Mouse (Mus musculus): ENCODE measurements around the gene Ldhc.

Gene Ldhc

DNA sequence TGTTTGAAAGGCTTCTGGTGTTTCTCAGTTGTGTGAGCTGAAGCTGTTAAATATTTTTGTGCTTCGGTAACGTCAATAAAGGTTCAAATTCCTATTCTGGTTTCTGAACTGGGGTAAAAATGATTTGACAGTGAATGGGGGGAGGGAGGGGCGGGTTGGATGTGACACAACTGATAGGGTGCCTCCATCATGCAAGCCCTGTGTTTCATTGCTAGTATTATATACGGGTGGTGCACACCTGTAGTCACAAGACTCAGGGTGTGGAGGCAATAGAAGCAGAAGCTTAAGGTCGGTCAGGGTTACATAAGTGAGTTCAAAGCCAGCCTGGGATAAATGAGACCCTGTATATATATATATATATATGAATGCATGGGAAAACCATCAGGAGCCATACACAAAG, 21.1 kb upstream of the Ldhc start:
- no peak for TF ChIP-seq GATA4 (IDR thresholded peaks at IDR 0.05; ENCODE audit: insufficient replicate concordance, low read length)

DNA sequence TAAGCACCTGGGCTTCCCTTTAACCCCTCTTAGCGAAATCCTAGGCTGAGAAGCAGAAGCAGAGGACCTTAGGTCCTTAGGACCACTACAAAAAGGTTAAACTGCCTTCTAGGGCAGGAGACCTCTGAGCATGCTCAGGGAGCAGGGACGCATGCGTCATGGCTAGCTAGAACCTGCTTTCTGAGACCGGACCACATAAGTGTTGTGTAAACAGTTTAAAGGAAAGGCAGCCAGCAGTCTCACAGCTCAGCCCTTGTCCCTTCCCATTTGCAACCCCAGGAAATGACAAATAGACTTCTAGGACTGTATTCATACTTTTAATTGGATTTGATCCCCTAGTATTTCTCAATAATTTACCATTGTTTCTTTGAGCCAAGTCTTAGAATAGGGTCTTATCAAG, 20.7 kb upstream of the Ldhc start:
- no peak for TF ChIP-seq GATA4 (IDR thresholded peaks at IDR 0.05; ENCODE audit: insufficient replicate concordance, low read length)

DNA sequence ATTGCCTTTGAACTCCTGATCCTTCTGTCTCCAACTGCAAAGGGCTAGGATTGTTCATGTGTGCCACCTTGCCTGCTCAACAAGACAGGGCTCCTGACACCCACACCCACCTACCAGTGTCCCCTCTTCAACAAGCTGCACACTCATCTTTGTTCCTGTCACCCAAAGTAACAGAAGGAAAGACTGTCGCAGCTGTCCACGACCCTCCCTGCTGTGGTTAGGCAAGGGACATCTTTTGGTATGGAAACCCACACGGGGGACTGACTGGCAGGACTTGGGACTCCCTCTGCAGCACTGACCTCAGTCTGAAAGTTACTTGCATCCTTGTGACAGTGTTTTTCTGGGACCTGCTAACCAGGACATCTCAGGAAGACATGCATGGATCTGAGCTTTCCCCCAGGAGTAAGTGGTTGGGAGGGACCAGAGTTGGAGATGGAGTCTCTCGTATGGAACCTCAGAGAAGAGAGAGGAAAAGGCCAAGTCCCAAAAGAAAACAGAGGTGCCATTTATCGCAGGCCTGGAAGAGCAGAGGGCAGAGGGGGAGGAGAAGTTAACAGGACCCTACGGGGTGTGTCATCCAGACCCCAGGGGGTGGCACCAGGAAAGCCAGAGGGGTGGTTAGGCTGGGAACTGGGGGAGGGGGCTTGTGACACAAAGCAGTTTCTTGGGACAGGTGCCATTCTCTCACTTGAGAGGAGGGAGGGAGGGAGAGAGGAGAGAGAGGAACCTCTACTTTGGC, 20.0 kb upstream of the Ldhc start, which contains the start of gene Ldha:
Gene Ldha, plus strand, starts transcription at position 689 of the 739 bp plus-strand sequence.
- TF ChIP-seq GATA4 (IDR thresholded peaks at IDR 0.05; ENCODE audit: insufficient replicate concordance, low read length) = no peak

DNA sequence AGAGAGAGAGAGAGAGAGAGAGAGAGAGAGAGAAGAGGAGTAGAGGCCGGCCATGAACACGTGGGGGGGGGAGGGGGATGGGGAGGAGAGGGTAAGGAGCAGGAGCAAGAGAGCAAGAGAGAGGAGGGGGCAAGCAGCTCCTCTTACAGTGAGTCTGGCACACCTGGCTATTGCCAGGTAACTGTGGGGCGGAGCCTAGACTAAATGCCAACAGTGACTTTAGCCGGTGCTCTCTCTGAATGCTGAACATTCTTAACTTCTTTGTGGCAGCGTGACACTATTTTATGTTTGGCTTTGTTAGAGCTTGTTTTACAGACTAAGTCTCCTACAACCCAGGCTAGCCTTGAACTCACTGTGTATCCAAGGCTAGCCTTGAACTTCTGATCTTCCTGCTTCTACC, 18.7 kb upstream of the Ldhc start:
- no peak for TF ChIP-seq GATA4 (IDR thresholded peaks at IDR 0.05; ENCODE audit: insufficient replicate concordance, low read length)

DNA sequence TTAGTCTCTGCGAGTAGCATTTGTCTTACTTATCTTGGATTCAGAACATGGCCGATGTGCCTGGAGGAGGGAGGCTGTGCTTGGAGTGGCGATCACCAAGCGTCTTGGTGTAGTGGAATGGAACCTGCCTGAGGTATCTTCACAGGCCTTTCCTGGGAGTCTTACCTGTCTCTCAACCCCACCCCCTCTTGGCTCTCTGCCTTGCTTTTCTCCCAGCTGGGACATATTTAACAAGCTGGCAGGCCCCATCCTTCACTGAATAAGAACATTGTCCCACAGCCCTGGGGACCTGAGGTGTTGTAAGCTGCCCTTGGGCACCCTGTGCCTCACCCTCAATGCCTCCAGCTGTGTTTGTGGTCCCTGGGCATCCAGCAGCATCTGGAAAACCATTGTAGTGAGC, 17.4 kb upstream of the Ldhc start:
- TF ChIP-seq GATA4 (IDR thresholded peaks at IDR 0.05; ENCODE audit: insufficient replicate concordance, low read length) = no peak

DNA sequence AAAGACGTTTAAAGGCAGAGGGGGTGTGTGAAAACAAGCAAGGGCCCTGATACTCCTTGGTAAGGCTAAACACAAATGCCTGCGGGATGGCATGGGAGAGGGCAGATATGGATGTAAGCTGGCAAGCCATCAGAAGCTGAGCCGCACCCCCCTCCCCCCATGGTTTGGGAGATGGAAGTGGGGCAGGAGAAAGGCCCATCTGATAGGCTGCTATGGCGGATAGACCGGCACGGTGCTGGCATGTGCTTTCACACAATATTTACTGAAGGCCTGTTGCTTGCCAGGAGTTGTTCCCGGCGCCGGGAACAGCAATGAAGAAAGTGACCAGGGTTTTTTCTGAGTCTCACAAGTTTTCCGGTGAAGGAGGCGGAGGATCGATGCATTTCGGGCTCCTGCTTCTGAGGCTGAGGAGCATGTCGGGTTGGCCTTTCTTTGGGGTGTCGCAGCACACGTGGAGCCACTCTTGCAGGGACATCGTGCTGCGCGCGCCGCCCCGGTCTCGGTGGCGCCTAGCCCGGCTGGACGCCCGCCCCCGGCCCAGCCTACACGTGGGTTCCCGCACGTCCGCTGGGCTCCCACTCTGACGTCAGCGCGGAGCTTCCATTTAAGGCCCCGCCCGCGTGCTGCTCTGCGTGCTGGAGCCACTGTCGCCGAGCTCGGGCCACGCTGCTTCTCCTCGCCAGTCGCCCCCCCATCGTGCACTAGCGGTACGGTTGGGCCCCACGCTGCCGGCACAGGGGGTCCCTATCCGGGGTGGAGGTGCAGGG, 15.6 kb upstream of the Ldhc start:
- TF ChIP-seq GATA4 (IDR thresholded peaks at IDR 0.05; ENCODE audit: insufficient replicate concordance, low read length) = peak; percentile 99

DNA sequence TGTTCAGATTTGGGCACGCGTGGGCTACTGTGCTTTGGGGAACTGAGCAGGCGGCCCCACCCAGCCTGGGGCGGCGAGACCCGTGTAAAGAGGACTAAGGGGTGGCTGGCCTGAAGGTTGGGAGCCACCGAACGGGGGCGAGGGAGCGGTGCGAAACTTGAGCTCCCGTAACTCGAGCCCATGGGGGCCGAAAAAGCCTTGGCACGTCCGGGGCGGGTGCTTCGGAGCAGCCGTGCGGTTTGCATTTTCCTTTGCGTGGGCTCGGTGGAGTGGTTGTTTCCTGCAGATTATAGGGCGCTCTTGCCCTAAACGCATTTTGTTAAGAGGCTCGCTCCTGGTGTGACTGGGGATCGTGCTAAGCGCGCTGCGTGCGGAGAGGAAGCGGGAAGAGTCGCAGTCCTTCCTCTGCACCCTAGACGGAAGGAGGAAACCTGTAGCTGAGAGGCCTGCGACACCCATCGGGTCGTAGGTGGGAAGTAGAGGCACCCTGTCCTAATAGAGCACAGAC, 15.0 kb upstream of the Ldhc start:
- no peak for TF ChIP-seq GATA4 (IDR thresholded peaks at IDR 0.05; ENCODE audit: insufficient replicate concordance, low read length)

DNA sequence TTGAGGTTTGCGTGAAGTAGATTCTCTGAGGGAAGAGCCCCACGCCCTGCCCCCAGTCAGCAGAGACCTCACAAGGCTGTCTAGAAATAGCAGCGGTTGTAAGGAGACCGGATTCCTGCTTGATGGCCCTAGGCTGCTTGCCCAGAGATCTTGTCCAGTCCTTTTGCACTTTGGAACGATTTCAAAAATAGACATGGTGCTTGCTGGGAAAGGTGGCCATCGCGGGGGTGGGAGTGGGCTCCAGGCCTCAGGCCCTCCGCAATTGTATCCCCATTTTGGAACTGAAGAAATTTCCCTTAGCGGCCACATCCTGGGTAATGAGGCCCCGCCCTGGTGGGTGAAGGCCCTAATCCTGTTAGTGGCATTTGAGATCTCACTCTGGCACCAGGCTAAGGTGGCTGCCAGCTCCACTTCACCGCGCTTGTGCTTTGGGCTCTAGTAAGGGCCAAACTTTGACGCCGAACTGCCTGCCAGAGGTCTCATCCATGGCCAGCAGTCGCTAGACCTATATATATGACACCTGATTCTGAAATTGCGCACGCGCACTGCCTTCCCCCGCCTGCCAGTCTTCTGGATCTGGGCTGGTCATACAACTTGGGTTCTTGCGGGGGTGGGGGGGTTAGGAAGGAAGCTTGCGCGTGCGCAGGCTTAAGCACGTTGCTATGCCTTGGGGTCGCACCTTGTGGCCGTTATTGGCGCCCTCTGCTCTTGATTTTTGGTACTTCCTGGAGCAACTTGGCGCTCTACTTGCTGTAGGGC, 14.3 kb upstream of the Ldhc start:
- no peak for TF ChIP-seq GATA4 (IDR thresholded peaks at IDR 0.05; ENCODE audit: insufficient replicate concordance, low read length)

DNA sequence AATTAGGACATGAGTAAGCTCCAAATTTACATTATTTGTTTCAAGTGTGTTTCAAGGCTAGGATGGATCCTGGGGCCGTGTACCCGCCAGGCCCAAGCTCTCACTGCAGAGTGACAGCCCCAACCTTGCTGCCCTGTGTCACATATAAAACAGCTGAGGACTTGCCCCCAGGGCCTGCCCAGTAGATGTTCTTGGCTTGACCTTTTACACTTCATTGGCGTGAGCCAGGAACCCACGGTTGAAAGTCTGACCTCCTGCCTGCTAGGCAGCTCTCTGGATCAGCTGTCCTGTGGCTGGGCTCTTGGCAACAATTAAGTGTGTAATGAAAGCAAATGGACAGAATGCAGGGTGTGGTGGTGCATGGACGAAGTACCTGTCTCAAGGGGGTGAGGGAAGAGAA, 11.7 kb upstream of the Ldhc start:
- TF ChIP-seq GATA4 (IDR thresholded peaks at IDR 0.05; ENCODE audit: insufficient replicate concordance, low read length) = no peak

DNA sequence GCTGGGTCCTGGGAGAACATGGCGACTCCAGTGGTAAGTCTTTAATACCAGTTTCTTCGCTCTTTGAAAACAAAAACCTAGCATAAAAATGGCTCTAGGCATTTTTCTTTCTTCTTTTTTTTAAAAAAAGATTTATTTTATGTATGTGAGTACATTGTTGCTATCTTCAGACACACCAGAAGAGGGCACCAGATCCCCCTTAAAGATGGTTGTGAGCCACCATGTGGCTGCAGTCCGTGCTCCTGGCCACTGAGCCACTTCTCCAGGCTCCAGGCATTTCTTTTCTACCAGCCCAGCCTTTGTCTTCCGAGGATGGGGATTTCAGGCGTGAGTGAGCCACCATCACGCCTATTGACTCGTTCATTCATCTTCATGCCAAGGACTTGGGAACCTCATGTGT, 10.0 kb upstream of the Ldhc start:
- no peak for TF ChIP-seq GATA4 (IDR thresholded peaks at IDR 0.05; ENCODE audit: insufficient replicate concordance, low read length)

DNA sequence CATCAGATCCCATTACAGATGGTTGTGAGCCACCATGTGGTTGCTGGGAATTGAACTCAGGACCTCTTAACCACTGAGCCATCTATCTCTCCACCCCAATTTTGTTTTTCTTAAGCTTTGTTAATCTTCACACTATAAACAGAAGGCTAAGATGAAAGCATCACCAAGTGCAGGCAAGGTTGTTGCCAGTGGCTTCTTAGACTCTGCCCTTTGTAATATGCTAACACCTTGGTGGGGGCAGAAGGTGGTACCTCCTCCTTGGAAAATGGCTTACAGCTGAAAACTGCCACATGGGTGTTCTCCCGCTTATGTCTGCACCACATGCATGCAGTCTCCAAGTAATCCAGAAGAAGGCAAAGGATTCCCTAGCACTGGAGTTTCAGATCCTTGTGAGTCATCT, 8.3 kb upstream of the Ldhc start:
- no peak for TF ChIP-seq GATA4 (IDR thresholded peaks at IDR 0.05; ENCODE audit: insufficient replicate concordance, low read length)

DNA sequence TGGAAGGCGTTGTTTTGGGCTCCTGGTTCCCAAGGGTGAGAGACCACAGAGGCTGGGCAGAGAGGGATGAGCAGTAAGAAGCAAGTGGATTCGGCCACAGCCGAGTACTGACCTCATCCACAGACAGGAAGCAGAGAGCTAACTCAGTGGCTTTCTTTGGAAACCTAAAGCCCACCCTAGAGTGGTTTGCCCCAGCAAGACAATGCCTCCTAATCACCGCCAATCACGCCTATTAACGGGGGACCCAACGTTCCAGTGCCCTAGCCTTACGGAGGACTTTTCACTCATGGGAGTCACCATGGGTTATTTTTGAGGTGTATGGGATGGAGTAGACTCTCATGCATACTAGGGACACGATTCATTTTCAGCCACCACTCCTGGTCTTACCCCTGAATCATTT, 7.6 kb upstream of the Ldhc start:
- no peak for TF ChIP-seq GATA4 (IDR thresholded peaks at IDR 0.05; ENCODE audit: insufficient replicate concordance, low read length)

DNA sequence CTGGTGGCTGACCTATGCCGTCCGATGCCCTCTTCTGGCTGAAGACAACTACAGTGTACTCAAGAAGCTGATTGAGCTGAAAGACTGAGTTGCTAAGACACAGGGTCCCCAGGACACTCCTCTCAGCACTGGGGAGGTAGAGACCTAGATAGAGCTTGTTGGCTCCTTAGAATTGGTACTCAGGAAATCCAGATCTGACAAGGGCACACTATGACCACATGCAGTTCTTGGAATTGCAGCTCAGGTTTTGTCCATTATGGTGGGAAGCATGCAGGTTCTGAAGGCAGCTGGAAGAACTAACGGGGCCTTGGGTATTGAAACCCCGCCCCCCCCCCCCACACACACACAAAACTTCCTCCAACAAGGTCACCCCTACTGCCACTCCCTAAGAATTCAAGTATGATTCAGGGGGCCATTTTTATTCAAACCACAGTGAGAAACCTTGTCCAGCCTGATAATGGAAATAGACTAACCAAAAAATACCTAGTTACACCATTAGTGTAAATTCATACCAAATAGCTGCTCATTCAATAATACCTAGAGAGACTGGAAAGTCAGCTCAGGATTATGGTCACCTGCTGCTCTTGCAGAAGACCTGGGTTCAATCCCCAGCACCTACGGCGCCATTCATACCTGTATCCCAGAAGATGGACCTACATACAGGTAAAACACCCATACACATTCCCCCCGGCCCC, 5.0 kb upstream of the Ldhc start:
- no peak for TF ChIP-seq GATA4 (IDR thresholded peaks at IDR 0.05; ENCODE audit: insufficient replicate concordance, low read length)

DNA sequence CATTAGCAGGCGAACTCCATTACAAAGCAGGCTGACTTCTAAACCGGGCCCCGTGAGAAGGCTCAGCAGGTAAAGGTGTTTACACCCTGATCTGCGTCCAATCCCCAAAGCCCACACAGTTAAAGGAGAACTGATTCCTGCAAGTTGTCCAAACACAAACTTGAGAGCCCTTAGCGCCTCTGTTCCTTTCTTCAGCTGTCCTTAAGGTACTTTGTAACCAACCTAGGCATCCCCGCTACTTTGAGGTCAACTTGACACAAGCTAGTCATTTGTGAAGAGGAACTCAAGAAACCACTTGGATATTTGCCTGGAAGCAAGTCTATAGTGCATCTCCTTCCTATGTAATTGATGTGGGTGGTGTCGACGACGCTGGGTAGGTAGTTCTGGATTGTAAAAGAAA, 3.6 kb upstream of the Ldhc start:
- no peak for TF ChIP-seq GATA4 (IDR thresholded peaks at IDR 0.05; ENCODE audit: insufficient replicate concordance, low read length)

DNA sequence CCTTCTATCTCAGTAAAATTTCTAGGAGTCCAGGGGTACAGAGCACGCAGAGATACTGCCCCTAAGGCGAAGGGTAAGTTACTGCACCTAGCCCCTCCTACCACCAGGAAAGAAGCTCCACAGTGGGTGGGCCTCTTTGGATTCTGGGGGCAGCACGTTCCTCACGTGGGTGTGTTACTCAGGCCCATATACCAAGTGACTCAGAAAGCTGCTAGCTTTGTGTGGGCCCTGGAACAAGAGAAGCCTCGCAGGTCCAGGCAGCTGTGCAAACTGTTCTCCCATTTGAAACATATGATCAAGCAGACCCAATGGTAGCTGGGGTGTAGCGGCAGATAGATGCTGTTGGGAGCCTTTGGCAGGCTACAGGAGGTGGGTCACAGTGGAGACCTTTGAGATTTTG, 2.0 kb upstream of the Ldhc start:
- no peak for TF ChIP-seq GATA4 (IDR thresholded peaks at IDR 0.05; ENCODE audit: insufficient replicate concordance, low read length)
